Mouse (Mus musculus): ENCODE results near the gene Zfp820. TPM values are rescaled to one million over a fixed set of nuclear protein-coding genes. Genes with fewer than 3 reads are reported as not detected.
"Not testable (repeated sequence)": the region's sequence is repeated elsewhere in the genome, so short reads cannot be mapped to it uniquely, and the experiment has no call there.

Gene Zfp820
- polyA plus RNA-seq (2012; ENCODE audit: insufficient read depth, insufficient read length, low replicate concordance, missing spikeins): not detected in 2 replicates

- TF ChIP-seq POLR2A (IDR thresholded peaks at IDR 0.05; ENCODE audit: insufficient read depth, low read depth, low read length): no peak
- no peak for TF ChIP-seq CTCF (IDR thresholded peaks at IDR 0.05; ENCODE audit: insufficient read depth, low read depth, low read length)
- Histone ChIP-seq H3K27ac (ENCODE audit: insufficient read depth, low read depth, low read length) (no peak within 1 kb of the TSS), H3K4me3 (ENCODE audit: insufficient read depth, low read depth, low read length) (peak within 1 kb of the TSS; percentile 90), H3K4me1 (ENCODE audit: control insufficient read depth, insufficient read depth, low read length) (no peaks in the 10 kb centered on the region)
- 3% methylated on average over 22 of the region's 22 CpGs for WGBS
Observed at GRCm38 (mm10) chr17:21845545-21846321, at the start of gene Zfp820. Zfp820 (minus strand) TSS chr17:21845772.

GRCm38 (mm10) chr17:21871256-21871655 lies 25.7 kb upstream of the Zfp820 start:
- no peak overlapping the region for H3K27ac ChIP-seq (ENCODE audit: insufficient read depth, low read depth, low read length)
- no peak overlapping the region for H3K4me3 ChIP-seq (ENCODE audit: insufficient read depth, low read depth, low read length)
- WGBS: 89% methylated on average over 1 of the region's 1 CpGs
- no peaks in the 10 kb centered on the region for H3K4me1 ChIP-seq (ENCODE audit: control insufficient read depth, insufficient read depth, low read length)
- TF ChIP-seq CTCF (IDR thresholded peaks at IDR 0.05; ENCODE audit: insufficient read depth, low read depth, low read length) (no peak), POLR2A (IDR thresholded peaks at IDR 0.05; ENCODE audit: insufficient read depth, low read depth, low read length) (no peak)

GRCm38 (mm10) chr17:21846322-21846582 lies 680 bp upstream of the Zfp820 start:
- H3K4me1 ChIP-seq (ENCODE audit: control insufficient read depth, insufficient read depth, low read length); H3K4me3 ChIP-seq (ENCODE audit: insufficient read depth, low read depth, low read length); H3K27ac ChIP-seq (ENCODE audit: insufficient read depth, low read depth, low read length): not testable (repeated sequence)
- 94% methylated on average over 8 of the region's 8 CpGs for WGBS

- Histone ChIP-seq H3K4me1 (ENCODE audit: control insufficient read depth, insufficient read depth, low read length) (no peaks in the 10 kb centered on the region), H3K27ac (ENCODE audit: insufficient read depth, low read depth, low read length) (no peak overlapping the region), H3K4me3 (ENCODE audit: insufficient read depth, low read depth, low read length) (no peak overlapping the region)
- WGBS: 62% methylated on average over 2 of the region's 2 CpGs
- TF ChIP-seq CTCF (IDR thresholded peaks at IDR 0.05; ENCODE audit: insufficient read depth, low read depth, low read length): no peak
- TF ChIP-seq POLR2A (IDR thresholded peaks at IDR 0.05; ENCODE audit: insufficient read depth, low read depth, low read length): no peak
Observed at GRCm38 (mm10) chr17:21838510-21838909, 7.1 kb downstream of the Zfp820 start.

- H3K27ac ChIP-seq (ENCODE audit: insufficient read depth, low read depth, low read length); H3K4me3 ChIP-seq (ENCODE audit: insufficient read depth, low read depth, low read length); H3K4me1 ChIP-seq (ENCODE audit: control insufficient read depth, insufficient read depth, low read length): not testable (repeated sequence)
- WGBS: 51% methylated on average over 19 of the region's 19 CpGs
Observed at GRCm38 (mm10) chr17:21801373-21801772, 44.2 kb downstream of the Zfp820 start.

GRCm38 (mm10) chr17:21792256-21792655 lies 53.3 kb downstream of the Zfp820 start:
- no peak overlapping the region for H3K4me3 ChIP-seq (ENCODE audit: insufficient read depth, low read depth, low read length)
- no peak overlapping the region for H3K27ac ChIP-seq (ENCODE audit: insufficient read depth, low read depth, low read length)
- 78% methylated on average over 4 of the region's 4 CpGs for WGBS
- no peak for TF ChIP-seq POLR2A (IDR thresholded peaks at IDR 0.05; ENCODE audit: insufficient read depth, low read depth, low read length)
- TF ChIP-seq CTCF (IDR thresholded peaks at IDR 0.05; ENCODE audit: insufficient read depth, low read depth, low read length): no peak
- H3K4me1 ChIP-seq (ENCODE audit: control insufficient read depth, insufficient read depth, low read length): no peaks in the 10 kb centered on the region

- 95% methylated on average over 2 of the region's 2 CpGs for WGBS
- TF ChIP-seq CTCF (IDR thresholded peaks at IDR 0.05; ENCODE audit: insufficient read depth, low read depth, low read length) (no peak), POLR2A (IDR thresholded peaks at IDR 0.05; ENCODE audit: insufficient read depth, low read depth, low read length) (no peak)
- no peak overlapping the region for H3K27ac ChIP-seq (ENCODE audit: insufficient read depth, low read depth, low read length)
- no peaks in the 10 kb centered on the region for H3K4me1 ChIP-seq (ENCODE audit: control insufficient read depth, insufficient read depth, low read length)
- H3K4me3 ChIP-seq (ENCODE audit: insufficient read depth, low read depth, low read length): no peak overlapping the region
Observed at GRCm38 (mm10) chr17:21770336-21770735, 75.2 kb downstream of the Zfp820 start.

Other genes starting within 250 kb of the Zfp820 start
- gene Zfp983, start 195.1 kb downstream of the Zfp820 start, polyA plus RNA-seq (2012; ENCODE audit: insufficient read depth, insufficient read length, low replicate concordance, missing spikeins): not detected in 2 replicates
- gene Gm10226, start 153.9 kb downstream of the Zfp820 start, polyA plus RNA-seq (2012; ENCODE audit: insufficient read depth, insufficient read length, low replicate concordance, missing spikeins): not detected in 2 replicates
- gene Zfp760, start 138.0 kb downstream of the Zfp820 start, polyA plus RNA-seq (2012; ENCODE audit: insufficient read depth, insufficient read length, low replicate concordance, missing spikeins): not detected in 2 replicates
- gene Zfp229, start 115.0 kb downstream of the Zfp820 start, polyA plus RNA-seq (2012; ENCODE audit: insufficient read depth, insufficient read length, low replicate concordance, missing spikeins): not detected in 2 replicates
- not detected in 2 replicates for gene Zfp995, start 64.2 kb upstream of the Zfp820 start, polyA plus RNA-seq (2012; ENCODE audit: insufficient read depth, insufficient read length, low replicate concordance, missing spikeins)
- gene Zfp942, start 116.7 kb upstream of the Zfp820 start, polyA plus RNA-seq (2012; ENCODE audit: insufficient read depth, insufficient read length, low replicate concordance, missing spikeins): not detected in 2 replicates
- gene Zfp943, start 116.8 kb upstream of the Zfp820 start, polyA plus RNA-seq (2012; ENCODE audit: insufficient read depth, insufficient read length, low replicate concordance, missing spikeins): not detected in 2 replicates